Mouse (Mus musculus): ENCODE measurements around the gene Wrap73.

Wrap73 gene

DNA sequence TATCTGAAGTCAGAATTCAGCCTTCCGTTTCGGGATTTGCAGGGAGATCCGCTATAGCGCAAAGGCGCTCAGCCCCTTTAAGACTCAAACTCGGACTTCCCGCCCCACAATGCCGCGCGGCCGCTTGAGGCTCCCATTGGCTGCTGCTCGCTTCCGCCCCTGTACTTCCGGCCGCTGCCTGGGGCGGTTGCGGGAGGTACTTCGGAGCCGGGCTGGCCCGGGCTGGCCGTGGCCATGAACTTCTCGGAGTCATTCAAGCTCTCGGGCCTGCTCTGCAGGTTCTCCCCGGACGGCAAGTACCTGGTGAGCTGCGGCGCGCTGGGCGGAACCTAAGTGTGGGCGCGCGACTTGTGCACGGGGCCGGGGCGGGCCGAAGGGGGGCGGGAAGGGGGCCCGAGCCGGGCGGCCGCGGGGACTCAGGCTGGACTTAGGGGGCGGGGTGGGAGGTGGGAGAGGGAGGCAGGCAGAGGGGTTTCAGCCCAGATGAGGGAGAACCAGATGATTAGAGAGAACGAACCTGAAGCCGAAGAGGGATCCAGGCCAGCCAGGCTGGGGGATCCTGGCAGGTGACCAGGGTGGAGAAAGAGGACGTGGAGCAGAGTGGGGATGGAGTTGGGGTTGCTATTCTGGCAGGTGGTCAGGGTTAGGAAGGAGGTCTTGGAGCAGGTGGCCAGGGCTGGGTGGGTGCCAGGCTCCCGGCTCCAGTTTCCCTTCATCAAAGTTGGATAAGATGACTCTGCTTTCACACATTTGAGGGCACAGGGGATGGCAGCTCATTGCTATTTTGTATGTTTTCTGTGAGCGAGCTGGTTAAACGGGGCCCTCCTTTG, at the start of gene Wrap73:
TSS of gene Wrap73 (plus strand) at position 162 of the 830 bp plus-strand sequence.
- peak; percentile 70 to 84 for DNase-seq (ENCODE audit: low spot score in 2 of 2)

- DNase-seq (ENCODE audit: low spot score in 2 of 2) = no peak
Observed at GRCm38 (mm10) chr4:154093210-154093609, 49.0 kb upstream of the Wrap73 start.

DNA sequence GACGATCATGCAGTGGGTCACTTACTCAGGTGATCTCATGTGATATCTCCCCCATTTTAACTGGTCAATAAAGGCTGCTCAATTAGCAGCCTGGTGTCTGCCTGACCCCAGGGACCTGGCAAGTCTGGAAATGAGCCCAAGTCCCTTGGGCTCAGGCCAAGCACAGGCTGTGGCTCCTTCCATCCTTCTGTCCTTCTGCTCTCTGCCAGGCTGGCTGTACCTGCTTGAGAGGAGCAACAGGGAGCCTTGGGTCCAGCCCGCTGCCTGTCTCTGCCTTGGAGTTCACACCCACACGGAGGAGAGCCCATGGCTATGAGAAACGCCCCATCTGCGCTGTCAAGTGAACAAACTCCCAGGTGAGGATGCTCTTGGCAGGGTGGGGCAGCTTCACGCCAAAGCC, 46.1 kb upstream of the Wrap73 start:
- DNase-seq (ENCODE audit: low spot score in 2 of 2) = no peak

DNA sequence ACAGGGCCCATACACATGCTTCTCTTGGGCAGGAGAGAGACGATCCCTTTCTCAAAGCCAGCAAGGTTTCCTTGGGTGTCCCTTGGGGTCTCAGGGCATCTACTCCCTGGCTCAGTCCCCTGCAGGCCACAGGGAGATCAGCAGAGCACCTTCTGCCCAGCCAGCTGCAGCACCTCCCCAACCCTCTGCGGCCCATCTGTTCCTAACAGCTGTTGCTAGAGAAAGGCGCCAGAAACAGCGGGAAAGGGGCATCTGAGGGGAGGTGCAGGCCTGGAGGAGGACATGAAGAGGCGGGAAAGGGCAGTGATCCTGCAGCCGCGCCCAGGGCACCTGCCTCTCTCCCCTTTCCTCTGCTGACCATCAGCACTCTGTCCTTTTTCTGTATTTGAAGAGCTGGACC, 42.8 kb upstream of the Wrap73 start:
- no peak for DNase-seq (ENCODE audit: low spot score in 2 of 2)

DNA sequence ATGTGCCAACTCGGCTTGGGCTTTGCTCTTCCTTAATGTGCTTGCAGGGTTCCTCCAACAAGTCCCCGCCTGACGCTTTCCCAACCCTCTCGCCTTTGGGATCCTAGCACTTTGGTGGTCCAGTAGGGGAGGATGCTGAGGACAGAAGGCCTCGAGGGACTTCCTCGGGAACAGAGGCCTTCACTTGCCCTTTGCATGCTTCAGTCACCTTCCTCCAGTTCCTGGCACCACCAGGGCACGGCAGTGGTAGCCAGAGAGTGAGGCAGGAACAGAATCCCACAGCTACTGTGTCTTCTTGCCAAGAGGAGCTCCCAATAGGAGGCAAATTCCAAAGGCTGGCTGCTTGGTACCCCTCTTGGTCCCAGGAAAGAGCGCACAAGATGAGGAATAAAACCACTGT, 38.8 kb upstream of the Wrap73 start:
- no peak for DNase-seq (ENCODE audit: low spot score in 2 of 2)

GRCm38 (mm10) chr4:154103912-154104311, 38.3 kb upstream of the Wrap73 start:
- DNase-seq (ENCODE audit: low spot score in 2 of 2) = no peak

DNA sequence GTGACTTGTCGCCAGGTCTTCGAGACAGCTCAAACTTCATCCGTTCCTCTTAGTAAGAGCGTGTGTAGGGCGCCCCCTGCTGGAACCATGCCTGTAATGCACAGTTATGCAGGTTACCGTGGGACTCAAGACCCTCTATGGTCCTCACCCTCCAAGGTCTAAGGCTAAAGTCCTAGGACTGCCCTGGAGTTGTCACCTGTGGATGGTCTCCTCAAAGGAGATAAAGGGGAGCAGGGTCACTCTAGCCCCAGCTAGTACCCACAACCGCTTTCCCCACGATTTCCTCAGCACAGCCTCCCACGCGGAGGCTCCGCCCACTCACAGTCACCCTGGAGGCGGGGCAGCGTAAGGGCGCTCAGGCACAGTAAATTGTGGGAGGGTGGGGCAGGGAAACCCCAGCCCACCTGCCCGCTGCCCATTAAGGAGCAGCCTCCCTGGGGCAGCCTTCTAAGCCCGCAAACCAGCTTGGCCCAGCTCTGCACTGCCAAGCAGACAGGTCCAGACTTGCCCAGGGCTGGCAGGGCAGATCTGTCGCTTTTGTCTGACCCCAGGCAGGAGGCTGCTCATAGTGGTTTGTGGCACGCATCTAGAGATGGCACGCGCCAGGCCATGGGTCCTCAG, 36.7 kb upstream of the Wrap73 start:
- peak; percentile 18 to 49 for DNase-seq (ENCODE audit: low spot score in 2 of 2)

DNA sequence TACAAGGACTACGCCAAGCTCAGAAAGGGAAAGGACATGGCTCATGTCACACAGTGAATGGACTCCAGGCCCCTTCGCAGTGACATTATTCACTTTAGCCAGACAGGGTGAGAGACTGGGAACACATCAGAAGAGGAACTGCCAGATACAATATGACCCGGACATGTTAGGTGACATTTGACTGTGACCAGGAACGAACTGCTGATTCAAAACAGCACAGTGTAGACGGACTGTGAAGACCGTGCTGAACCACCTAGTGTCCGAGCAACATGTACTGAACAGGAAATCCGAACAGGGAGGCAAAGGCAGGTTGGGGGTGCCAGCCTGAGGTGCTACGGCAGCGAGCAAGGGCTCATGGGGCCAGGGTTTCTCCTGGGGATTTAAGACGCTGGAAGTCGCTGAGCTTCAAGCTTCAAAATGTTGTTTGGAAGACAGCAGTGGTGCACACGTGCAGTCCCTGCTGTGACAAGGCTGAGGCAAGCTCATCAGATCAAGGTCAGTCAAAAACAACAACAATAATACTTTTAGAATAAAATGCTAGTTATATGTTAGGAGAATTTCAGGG, 35.6 kb upstream of the Wrap73 start:
- DNase-seq (ENCODE audit: low spot score in 2 of 2) = no peak

DNA sequence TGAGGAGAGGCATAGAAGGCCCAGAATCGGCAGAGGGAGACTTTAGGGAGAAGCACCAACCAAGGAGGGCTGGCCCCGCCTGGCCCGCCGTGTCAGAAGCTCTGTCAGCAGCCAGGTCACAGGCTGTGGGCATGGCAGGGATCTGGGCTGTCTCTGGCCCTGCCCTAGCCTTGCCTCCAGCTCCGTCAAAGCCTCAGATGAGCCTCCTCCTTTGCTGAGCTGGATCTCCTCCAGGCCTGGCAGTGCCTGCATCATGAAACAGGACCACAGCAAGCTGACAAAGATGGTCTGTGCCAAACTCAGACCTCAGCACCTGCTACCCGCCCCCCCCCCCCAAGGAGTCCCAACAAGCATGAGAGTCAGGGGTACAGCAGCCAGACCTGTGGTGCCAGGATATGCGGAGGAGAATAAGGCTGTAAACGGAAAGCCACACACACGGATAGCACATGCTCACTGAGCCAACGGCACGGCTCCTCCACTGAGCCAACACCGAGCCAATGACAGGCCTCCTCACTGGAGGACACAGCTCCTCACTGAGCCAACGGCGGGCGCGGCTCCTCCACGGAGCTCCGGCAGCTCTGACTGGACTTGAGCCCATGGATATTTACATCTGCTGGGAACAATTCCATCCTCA, 32.8 kb upstream of the Wrap73 start:
- peak; percentile 9 to 19 for DNase-seq (ENCODE audit: low spot score in 2 of 2)

DNA sequence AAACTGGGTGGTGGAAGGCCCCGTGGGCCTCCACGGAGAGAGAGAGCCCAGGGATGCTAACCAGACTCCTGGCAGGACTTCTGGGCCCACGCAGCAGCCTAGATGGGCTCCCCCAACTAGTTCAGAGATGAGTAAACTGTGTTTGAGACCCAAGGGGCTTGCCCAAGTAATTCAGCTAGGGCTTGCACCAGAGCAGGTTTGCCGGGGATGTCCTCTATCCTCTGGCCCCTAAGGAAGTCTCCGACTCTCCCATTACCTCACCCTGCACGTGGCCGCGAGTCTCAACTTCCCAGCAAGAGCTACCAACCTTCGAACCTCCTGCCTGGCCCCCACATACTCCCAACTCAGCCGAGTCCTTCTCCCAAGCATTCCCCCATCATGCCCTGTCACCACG, 32.3 kb upstream of the Wrap73 start:
- DNase-seq (ENCODE audit: low spot score in 2 of 2) = no peak

DNA sequence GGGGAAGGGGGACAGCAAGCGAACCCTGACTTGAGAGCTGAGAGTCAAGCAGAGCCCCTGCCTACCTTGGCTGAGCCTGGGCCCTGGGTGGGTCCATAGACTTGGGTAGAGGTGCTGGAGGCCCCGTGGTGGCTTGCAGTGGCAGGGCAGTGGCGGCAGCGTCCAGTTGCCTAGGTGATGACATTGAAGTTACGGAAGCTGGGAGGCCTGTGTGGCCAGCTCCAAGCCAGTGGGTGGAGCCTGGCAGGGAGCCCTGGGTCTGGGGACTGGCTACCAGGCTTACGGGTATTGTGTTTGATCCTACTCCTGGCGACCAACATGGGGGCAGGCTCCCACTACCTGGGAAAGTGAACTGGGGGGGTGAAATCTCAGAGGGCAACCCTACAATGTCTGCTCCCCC, 25.8 kb upstream of the Wrap73 start:
- no peak for DNase-seq (ENCODE audit: low spot score in 2 of 2)

DNA sequence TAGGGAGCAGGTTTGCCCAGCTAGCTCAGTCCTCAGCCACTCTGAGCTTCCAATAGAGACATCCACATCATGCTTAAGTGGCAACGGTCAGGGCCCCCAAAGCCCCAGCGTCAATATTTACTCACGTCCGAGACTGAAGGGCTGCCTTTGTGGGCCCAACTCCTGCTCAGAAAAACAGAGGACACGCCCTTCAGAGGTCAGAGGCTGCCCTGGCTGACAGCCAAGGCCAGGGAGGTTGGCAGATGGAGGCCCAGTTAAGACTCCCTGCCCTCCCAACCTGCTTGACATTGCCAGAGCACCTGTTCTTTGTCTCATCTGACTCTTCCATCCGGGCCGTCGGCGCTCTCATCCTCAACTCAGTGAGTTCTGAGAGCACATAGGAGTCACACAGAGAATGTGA, 23.4 kb upstream of the Wrap73 start:
- DNase-seq (ENCODE audit: low spot score in 2 of 2) = no peak

DNA sequence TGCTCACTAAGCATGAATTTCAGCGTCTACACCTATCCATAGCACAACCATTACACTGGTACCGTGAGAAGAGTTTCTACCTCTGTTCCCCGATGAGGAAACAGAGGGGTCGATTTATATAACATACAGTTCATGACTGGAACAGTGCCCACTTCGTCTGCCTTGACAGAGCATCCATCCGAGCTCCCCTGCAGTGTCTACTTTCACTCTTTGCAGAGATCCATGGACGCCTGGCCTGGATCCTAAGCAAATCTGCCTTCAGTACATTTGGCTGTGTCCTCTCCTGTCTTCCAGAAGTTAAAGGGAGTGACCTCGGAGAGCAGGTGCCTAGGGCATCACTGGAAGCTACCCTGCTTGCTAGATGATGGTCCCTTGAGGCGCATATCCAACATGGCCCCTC, 23.0 kb upstream of the Wrap73 start:
- DNase-seq (ENCODE audit: low spot score in 2 of 2) = no peak

DNA sequence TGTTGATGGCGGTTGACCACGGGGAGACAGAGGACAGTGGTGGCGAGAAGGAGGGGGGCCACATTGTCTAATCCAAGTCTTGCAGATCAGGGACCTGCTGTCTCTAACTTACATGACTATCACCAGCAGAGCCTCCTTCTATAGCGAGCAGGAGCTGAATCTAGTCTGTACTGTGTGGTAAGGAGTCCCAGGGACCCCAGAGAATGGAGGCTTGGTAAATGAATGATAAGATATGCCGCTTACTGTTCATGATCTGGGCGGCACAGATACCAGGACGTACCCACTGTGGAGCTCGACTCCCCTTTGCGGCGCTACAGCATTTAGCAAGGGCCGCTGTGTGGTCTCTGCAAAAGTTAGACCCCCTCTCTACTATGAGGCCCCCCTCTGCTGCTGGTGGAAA, 20.4 kb upstream of the Wrap73 start:
- no peak for DNase-seq (ENCODE audit: low spot score in 2 of 2)

- no peak for DNase-seq (ENCODE audit: low spot score in 2 of 2)
Observed at GRCm38 (mm10) chr4:154122374-154122773, 19.8 kb upstream of the Wrap73 start.

DNA sequence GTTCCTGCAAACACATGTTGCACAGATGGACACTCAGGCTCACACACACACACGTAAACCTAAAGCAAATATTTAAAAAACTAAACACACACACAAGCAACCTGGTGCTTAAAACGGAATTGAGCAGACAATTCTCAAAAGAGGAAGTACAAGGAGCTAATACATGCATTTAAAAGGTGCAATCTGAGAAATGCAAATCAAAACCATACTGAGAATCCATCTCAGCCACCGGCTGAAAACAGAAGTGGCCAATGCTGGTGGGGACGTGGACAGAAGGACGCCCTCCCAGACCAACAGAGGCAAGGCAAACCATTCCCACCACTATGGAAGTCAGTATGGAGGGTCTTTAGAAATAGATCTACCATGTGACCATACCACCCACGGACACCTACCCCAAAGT, 18.6 kb upstream of the Wrap73 start:
- DNase-seq (ENCODE audit: low spot score in 2 of 2) = no peak

DNA sequence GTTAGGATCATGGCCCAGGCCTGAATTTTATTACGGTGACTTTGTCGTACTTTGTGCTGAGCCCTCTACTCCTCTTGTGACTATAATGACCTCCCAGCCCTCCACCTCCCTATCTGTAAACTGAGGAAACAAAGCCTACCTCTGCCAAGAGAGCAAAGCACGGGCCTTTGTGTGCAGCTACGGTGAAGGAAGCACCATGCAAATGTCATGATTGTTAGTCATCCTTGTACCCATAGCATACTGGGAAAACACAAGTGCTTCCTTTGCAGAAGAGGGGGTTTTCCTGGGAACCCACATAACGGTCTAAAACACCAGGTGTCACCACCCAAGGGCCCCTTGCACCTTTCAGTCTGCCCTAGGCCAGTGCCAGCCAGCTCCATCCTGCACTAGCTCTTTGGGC, 17.0 kb upstream of the Wrap73 start:
- DNase-seq (ENCODE audit: low spot score in 2 of 2) = no peak

DNA sequence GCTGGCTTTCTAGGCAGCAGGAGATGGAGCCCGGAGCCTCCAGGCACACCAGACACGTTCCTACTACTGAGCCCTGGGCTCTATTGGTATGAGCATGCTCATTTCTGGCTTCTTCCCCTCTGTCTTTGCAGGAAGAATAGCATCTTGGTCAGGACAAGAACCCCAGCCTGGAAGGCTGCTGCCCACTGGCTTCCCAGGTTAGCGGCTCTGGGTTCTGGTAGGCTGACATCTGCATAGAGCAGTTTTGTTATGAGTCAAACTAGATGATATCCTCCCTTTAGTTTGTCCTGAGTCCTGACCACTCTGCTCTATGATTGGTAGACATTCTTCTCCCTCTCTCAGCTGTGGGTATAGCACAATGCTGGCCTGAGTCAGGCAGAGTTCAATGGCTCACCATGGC, 14.9 kb upstream of the Wrap73 start:
- DNase-seq (ENCODE audit: low spot score in 2 of 2) = no peak

DNA sequence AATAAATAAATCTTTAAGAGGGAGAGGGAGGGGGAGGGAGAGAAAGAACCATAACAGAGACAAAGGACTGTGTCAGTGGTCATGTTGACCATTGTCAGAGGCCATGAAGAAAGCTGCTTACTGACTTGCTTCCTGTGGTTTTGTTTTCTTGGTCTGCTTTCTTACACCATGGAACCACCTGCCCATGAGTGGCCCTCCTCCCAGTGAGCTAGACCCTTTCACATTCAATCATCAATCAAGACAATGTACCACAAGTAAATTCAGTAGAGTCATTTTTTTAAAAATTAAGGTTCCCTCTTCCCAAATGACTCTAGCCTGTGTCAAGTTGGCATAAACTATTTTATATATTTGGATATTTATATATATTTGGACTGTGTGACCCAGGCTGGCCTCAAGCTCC, 12.2 kb upstream of the Wrap73 start:
- DNase-seq (ENCODE audit: low spot score in 2 of 2) = no peak

DNA sequence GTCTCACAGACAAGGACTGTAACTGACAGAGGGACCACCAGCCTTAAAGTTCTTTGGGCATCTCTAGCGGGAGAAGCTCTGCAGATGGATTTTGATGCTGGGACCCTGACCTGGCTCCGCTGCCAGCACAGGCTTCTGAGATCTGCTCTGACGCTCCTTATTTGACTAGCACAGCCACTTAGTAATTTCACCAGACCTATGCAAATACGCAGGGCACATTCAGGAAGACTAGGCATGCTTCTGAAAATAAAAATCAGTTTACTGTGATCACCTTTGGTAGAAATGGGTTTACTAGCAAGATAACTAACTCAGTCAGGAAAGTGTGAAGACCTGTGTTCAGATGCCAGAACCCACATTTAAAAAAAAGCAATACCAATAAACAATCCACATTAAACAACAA, 10.3 kb upstream of the Wrap73 start:
- no peak for DNase-seq (ENCODE audit: low spot score in 2 of 2)

- no peak for DNase-seq (ENCODE audit: low spot score in 2 of 2)
Observed at GRCm38 (mm10) chr4:154134803-154135202, 7.4 kb upstream of the Wrap73 start.

DNA sequence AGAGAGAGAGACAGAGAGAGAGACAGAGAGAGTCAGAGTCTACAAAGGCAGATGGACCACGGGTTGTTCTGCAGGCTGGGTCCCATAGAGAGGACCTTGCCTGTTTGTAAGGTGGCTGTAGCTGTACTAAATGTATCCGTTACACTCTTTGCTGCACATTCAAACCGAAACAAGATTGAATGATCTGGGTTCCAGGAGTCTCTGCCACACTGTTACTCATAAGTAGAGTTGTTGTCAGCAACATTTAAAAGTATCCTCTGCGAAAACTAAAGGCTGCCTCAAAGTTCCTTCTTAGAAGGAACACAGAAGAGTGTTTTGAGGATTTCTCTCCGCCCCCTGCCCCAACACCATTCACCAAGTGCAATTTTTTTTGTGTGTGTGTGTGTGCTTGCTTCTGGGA, 5.0 kb upstream of the Wrap73 start:
- DNase-seq (ENCODE audit: low spot score in 2 of 2) = no peak

DNA sequence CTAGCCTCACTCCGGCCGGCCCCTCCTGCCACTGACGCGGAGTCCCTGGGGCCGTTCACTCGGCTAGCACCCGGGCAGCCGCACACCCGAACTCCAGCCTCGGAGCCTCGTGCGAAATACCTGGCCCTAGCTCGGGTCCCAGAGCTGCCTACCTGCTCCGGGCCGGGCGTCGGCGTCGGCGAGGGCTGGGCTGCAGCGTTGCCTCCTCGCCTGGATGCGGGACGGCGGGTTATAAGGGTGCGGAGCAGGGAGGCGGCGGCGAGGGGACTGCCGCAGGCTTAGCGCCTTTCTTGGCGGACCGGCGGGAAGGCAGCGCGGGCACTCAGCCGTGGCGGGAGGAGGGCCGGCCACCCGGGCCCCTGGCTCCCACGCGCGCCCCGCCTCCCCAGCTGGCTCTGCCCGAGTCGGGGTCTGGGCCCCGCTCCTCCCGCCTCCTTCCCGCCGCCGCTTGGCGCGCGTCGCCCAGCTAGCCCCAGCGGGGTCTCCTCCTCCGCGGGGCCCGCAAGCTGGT, 2.4 kb upstream of the Wrap73 start:
- no peak for DNase-seq (ENCODE audit: low spot score in 2 of 2)
